Mouse (Mus musculus): ENCODE measurements at regions not wholly inside any gene's neighbourhood (a gene's known extent, or its start where the extent isn't known, plus 50 kb on each side); places are given as distances from the start of the nearest gene placed in this dataset.

- H3K27ac ChIP-seq (replicated peaks; ENCODE audit: insufficient read depth, low read depth, low read length) = no peak overlapping the region
- H3K79me2 ChIP-seq (ENCODE audit: control insufficient read depth, insufficient read depth, low read length) = no peaks in the 10 kb centered on the region
- no peak for TF ChIP-seq CTCF (IDR thresholded peaks at IDR 0.05; ENCODE audit: low read depth, low read length)
- TF ChIP-seq POLR2A (IDR thresholded peaks at IDR 0.05; ENCODE audit: extremely low read depth, insufficient read depth, low read length) = no peak
- no peaks in the 10 kb centered on the region for H3K4me1 ChIP-seq (ENCODE audit: control insufficient read depth, insufficient read depth, low read length)
- no peak overlapping the region for H3K9ac ChIP-seq (ENCODE audit: low read depth, low read length)
- 88% methylated on average over 4 of the region's 4 CpGs for WGBS
- DNase-seq (ENCODE audit: extremely low read depth, low read depth, low spot score) = no peak
- no peak overlapping the region for H3K4me3 ChIP-seq (ENCODE audit: insufficient read depth, low read depth, low read length)
- H3K27me3 ChIP-seq (ENCODE audit: control insufficient read depth, insufficient read depth, low read length) = no peaks in the 10 kb centered on the region
- H3K36me3 ChIP-seq (ENCODE audit: control insufficient read depth, insufficient read depth, low read length) = no peaks in the 10 kb centered on the region
Observed at GRCm38 (mm10) chr19:18253333-18253732, 378.3 kb downstream of the Ostf1 start.
